Comparison of ENCODE assay signal across 7 mouse cellular contexts in the genomic region with DNA sequence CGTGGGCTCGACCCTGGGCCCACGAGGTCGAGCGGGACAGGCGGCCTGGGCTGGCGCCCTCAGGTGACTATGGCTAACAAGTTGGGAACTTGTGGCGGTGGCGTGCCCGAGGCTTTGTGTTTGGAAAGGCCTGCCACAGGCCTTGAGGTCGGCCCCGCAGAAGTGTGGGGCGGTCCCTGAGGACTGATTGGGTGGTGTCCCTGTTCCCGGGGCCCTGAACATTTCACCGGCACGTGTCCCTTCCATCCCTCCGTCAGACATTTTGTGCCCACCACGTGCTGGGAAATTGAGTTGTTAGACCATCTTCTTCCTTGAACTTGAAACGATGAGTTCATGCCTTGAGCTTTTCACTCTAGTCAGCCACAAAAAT. TPM values are rescaled to one million over a fixed set of nuclear protein-coding genes. Genes with fewer than 3 reads are reported as not detected.
DNase-seq lines count a peak whose midpoint lies in the region; ATAC-seq lines count a peak whose summit lies in the region.

No protein-coding gene starts in this region.

- peak overlapping the region; percentile 99 for H3K9ac ChIP-seq in intestine, embryonic 14.5 days (ENCODE audit: low read length)

- peak; percentile 91 for DNase-seq in R1 (ENCODE audit: low read depth, low spot score)
- DNase-seq in cerebellum, postnatal 36 days: peak; percentile 45 to 47
- peak; percentile 51 for DNase-seq in gastrocnemius, postnatal 14 days
- DNase-seq in intestine, embryonic 14.5 days (ENCODE audit: low spot score): peak; percentile 88
- DNase-seq in left cerebral cortex, postnatal 4 days: peak; percentile 56
- DNase-seq in midbrain, embryonic 10.5 days (ENCODE audit: low spot score): peak; percentile 84
- peak; percentile 57 for DNase-seq in spleen, adult 12 weeks (ENCODE audit: low spot score)

- no peaks in the 10 kb centered on the region for H3K27me3 ChIP-seq in intestine, embryonic 14.5 days (replicated peaks; ENCODE audit: control insufficient read depth, insufficient read depth, low read length)
- no peaks in the 10 kb centered on the region for H3K27me3 ChIP-seq in midbrain, embryonic 10.5 days (ENCODE audit: low read depth, poor library complexity, severe bottlenecking)

- peaks cover 24% of the 10 kb centered on the region for H3K4me1 ChIP-seq in intestine, embryonic 14.5 days (replicated peaks; ENCODE audit: control insufficient read depth, insufficient read depth, low read length)
- H3K4me1 ChIP-seq in midbrain, embryonic 10.5 days: peaks cover 61% of the 10 kb centered on the region

- peak overlapping the region; percentile 84 for H3K4me3 ChIP-seq in intestine, embryonic 14.5 days (ENCODE audit: low read depth, low read length)
- H3K4me3 ChIP-seq in midbrain, embryonic 10.5 days: peak overlapping the region; percentile 91

- ATAC-seq in intestine, embryonic 14.5 days (replicated peaks; ENCODE audit: low FRiP score, low TSS enrichment, low read depth): peak; percentile 14; the same call in 1 of the 2 replicates

- peaks cover 6% of the 10 kb centered on the region; the same call in 1 of the 2 replicates for H3K36me3 ChIP-seq in intestine, embryonic 14.5 days (ENCODE audit: control insufficient read depth, insufficient read depth, low read length)
- H3K36me3 ChIP-seq in midbrain, embryonic 10.5 days: peaks cover 13% of the 10 kb centered on the region

- no peaks in the 10 kb centered on the region for H3K9me3 ChIP-seq in intestine, embryonic 14.5 days (ENCODE audit: control insufficient read depth, low read length)
- H3K9me3 ChIP-seq in midbrain, embryonic 10.5 days (replicated peaks): no peaks in the 10 kb centered on the region

- intact Hi-C loops in gastrocnemius, postnatal 14 days (cut with DNase I; ENCODE audit: low total_unique reads): loop anchor here (5.0 kb wide), 1 partner anchor 65 kb away; a partner anchor contains a TSS
- intact Hi-C loops in left cerebral cortex, postnatal 4 days (cut with DNase I): no loop called here

- WGBS in intestine, embryonic 14.5 days: 2% methylated on average over 17 of the region's 19 CpGs
- WGBS in midbrain, embryonic 10.5 days: under 1% methylated on average over 19 of the region's 19 CpGs

- H3K27ac ChIP-seq in intestine, embryonic 14.5 days (ENCODE audit: low read depth): peak overlapping the region; percentile 98
- peak overlapping the region; percentile 100 for H3K27ac ChIP-seq in midbrain, embryonic 10.5 days (replicated peaks)

- H3K4me2 ChIP-seq in intestine, embryonic 14.5 days (ENCODE audit: low read length): peak overlapping the region; percentile 76

RNA-seq across cellular contexts. Expression of a gene that starts 1.8 kb away (rescaled TPM):
- total RNA-seq in gastrocnemius, postnatal 14 days (2021): 10 to 100 TPM; 69.9 to 78.8 TPM
- 259 and 261 TPM in 2 replicates for polyA plus RNA-seq in intestine, embryonic 14.5 days (2014; fragmentation: Nextera tagmentation; extraction: Ambion mirVana)
- 10 to 100 TPM; 61.5 to 62.2 TPM for total RNA-seq in left cerebral cortex, postnatal 4 days (2021)
- polyA plus RNA-seq in midbrain, embryonic 10.5 days (2016; fragmentation: Nextera tagmentation; extraction: Ambion mirVana): 345 and 414 TPM in 2 replicates

RNA-seq across cellular contexts. Expression of a gene that starts 36.6 kb away (rescaled TPM):
- 10 to 100 TPM; 23.6 to 29.1 TPM for total RNA-seq in gastrocnemius, postnatal 14 days (2021)
- 81.5 and 86.8 TPM in 2 replicates for polyA plus RNA-seq in intestine, embryonic 14.5 days (2014; fragmentation: Nextera tagmentation; extraction: Ambion mirVana)
- 10 to 100 TPM; 54.8 to 63.2 TPM for total RNA-seq in left cerebral cortex, postnatal 4 days (2021)
- 77.1 and 80.6 TPM in 2 replicates for polyA plus RNA-seq in midbrain, embryonic 10.5 days (2016; fragmentation: Nextera tagmentation; extraction: Ambion mirVana)

RNA-seq across cellular contexts. Expression of a gene that starts 39.2 kb away (rescaled TPM):
- not detected for total RNA-seq in gastrocnemius, postnatal 14 days (2021)
- polyA plus RNA-seq in intestine, embryonic 14.5 days (2014; fragmentation: Nextera tagmentation; extraction: Ambion mirVana): 0.27 and 0.42 TPM in 2 replicates
- total RNA-seq in left cerebral cortex, postnatal 4 days (2021): not detected
- polyA plus RNA-seq in midbrain, embryonic 10.5 days (2016; fragmentation: Nextera tagmentation; extraction: Ambion mirVana): 13.4 and 14.5 TPM in 2 replicates

Comparison
In these comparisons a context has a peak if more than half of its experiments do, and no peak if none do; other contexts are left out.
1. Peak in every context shown above with its lines: DNase-seq, ATAC-seq, H3K4me3 ChIP-seq and H3K27ac ChIP-seq.